Comparison of ENCODE assay signal across 9 mouse cellular contexts in genomic region chr4:118612619-118613018, GRCm38 (mm10). TPM values are rescaled to one million over a fixed set of nuclear protein-coding genes. Genes with fewer than 3 reads are reported as not detected.
A peak's percentile ranks its signal among the peaks of the same experiment; 100 is the strongest.
DNase-seq lines count a peak whose midpoint lies in the region; ATAC-seq and TF ChIP-seq lines count a peak whose summit lies in the region.
"Had no signal": no experiment of that assay in that cellular context is flagged by ENCODE, and none has a peak within 500 bp of the region (broad histone marks: within the 10 kb centered on the region; RNA-seq: fewer than 3 reads in every experiment).

No protein-coding gene starts in this region.

- peak; percentile 80 for TF ChIP-seq CTCF in liver, embryonic 14.5 days (IDR thresholded peaks at IDR 0.05; ENCODE audit: low read depth)
- peak; percentile 61 for TF ChIP-seq CTCF in stomach, postnatal 0 days (IDR thresholded peaks at IDR 0.05; ENCODE audit: low read depth)

- DNase-seq in hindbrain, embryonic 10.5 days (ENCODE audit: low spot score): peak; percentile 46
- peak; percentile 25 for DNase-seq in urinary bladder, postnatal 25 days (ENCODE audit: low spot score)
- no peak for DNase-seq in urinary bladder, adult 2 months (ENCODE audit: low spot score)
- DNase-seq in c-Kit-positive CD71-negative TER-119-negative erythroid progenitor cells, embryonic 14.5 days (ENCODE audit: low read depth): peak; percentile 38
- DNase-seq in liver, embryonic 14.5 days (ENCODE audit: low read depth in 3 of 3, low spot score in 3 of 3): peak in 2 of 3 experiments; percentile 20 to 30
- DNase-seq in stomach, postnatal 0 days (ENCODE audit: low spot score): peak; percentile 29
- no peak for DNase-seq in layer of hippocampus, postnatal 14 days (ENCODE audit: low spot score in 2 of 2)

- H3K4me2 ChIP-seq in hindbrain, embryonic 16.5 days (ENCODE audit: low read length): no peak overlapping the region
- no peak overlapping the region for H3K4me2 ChIP-seq in liver, embryonic 14.5 days (ENCODE audit: low read depth)
- no peak overlapping the region for H3K4me2 ChIP-seq in stomach, postnatal 0 days (replicated peaks; ENCODE audit: low read depth)

- no peak overlapping the region for H3K9ac ChIP-seq in hindbrain, embryonic 16.5 days (ENCODE audit: low read depth, low read length)
- no peak overlapping the region for H3K9ac ChIP-seq in liver, embryonic 14.5 days (replicated peaks)
- H3K9ac ChIP-seq in stomach, postnatal 0 days (ENCODE audit: low read length): no peak overlapping the region

- no peaks in the 10 kb centered on the region for H3K36me3 ChIP-seq in hindbrain, embryonic 10.5 days
- H3K36me3 ChIP-seq in hindbrain, embryonic 16.5 days (ENCODE audit: control insufficient read depth, insufficient read depth, low read length): no peaks in the 10 kb centered on the region
- H3K36me3 ChIP-seq in liver, embryonic 14.5 days (replicated peaks; ENCODE audit: control insufficient read depth, insufficient read depth, low read depth): no peaks in the 10 kb centered on the region
- H3K36me3 ChIP-seq in stomach, postnatal 0 days (ENCODE audit: control insufficient read depth, insufficient read depth, low read length): no peaks in the 10 kb centered on the region

- no peak for ATAC-seq in hindbrain, embryonic 16.5 days
- no peak for ATAC-seq in liver, embryonic 14.5 days (ENCODE audit: insufficient read depth)
- ATAC-seq in stomach, postnatal 0 days (ENCODE audit: low FRiP score, low TSS enrichment): 0 out of 2 replicates have a peak, but pooled peaks have one; percentile 45

- peaks cover 15% of the 10 kb centered on the region for H3K27me3 ChIP-seq in hindbrain, embryonic 10.5 days (ENCODE audit: insufficient read depth, poor library complexity, severe bottlenecking)
- 0 out of 2 replicates have a peak, but pooled peaks cover 2% of the 10 kb centered on the region for H3K27me3 ChIP-seq in hindbrain, embryonic 16.5 days (replicated peaks; ENCODE audit: control insufficient read depth, insufficient read depth, low read length)
- no peaks in the 10 kb centered on the region for H3K27me3 ChIP-seq in liver, embryonic 14.5 days (ENCODE audit: control insufficient read depth, insufficient read depth, low read length)
- no peaks in the 10 kb centered on the region for H3K27me3 ChIP-seq in stomach, postnatal 0 days (ENCODE audit: control insufficient read depth, insufficient read depth, low read length)

- peaks cover 6% of the 10 kb centered on the region; the same call in 1 of the 2 replicates for H3K4me1 ChIP-seq in hindbrain, embryonic 10.5 days (replicated peaks)
- no peaks in the 10 kb centered on the region for H3K4me1 ChIP-seq in hindbrain, embryonic 16.5 days (ENCODE audit: control insufficient read depth, insufficient read depth, low read depth, low read length)
- 0 out of 4 replicates have a peak, but pooled peaks cover 0 to 2% of the 10 kb centered on the region in 2 experiments for H3K4me1 ChIP-seq in liver, embryonic 14.5 days (replicated peaks; ENCODE audit: control insufficient read depth in 2 of 2, insufficient read depth in 2 of 2, low read length in 1 of 2)
- no peaks in the 10 kb centered on the region for H3K4me1 ChIP-seq in stomach, postnatal 0 days (replicated peaks; ENCODE audit: control insufficient read depth, insufficient read depth)

- no peak overlapping the region for H3K27ac ChIP-seq in hindbrain, embryonic 10.5 days
- H3K27ac ChIP-seq in hindbrain, embryonic 16.5 days (ENCODE audit: low read depth, low read length): no peak overlapping the region
- H3K27ac ChIP-seq in liver, embryonic 14.5 days: no peak overlapping the region
- H3K27ac ChIP-seq in stomach, postnatal 0 days (replicated peaks): no peak overlapping the region

- no peak for TF ChIP-seq EP300 in liver, embryonic 14.5 days (IDR thresholded peaks at IDR 0.05; ENCODE audit: low read depth)
- no peak for TF ChIP-seq EP300 in stomach, postnatal 0 days (optimal IDR thresholded peaks at IDR 0.05)

- peaks cover 5% of the 10 kb centered on the region for H3K9me3 ChIP-seq in hindbrain, embryonic 10.5 days
- H3K9me3 ChIP-seq in hindbrain, embryonic 16.5 days (ENCODE audit: control insufficient read depth, low read length): no peaks in the 10 kb centered on the region
- H3K9me3 ChIP-seq in liver, embryonic 14.5 days (ENCODE audit: control insufficient read depth, low read length): no peaks in the 10 kb centered on the region
- no peaks in the 10 kb centered on the region for H3K9me3 ChIP-seq in stomach, postnatal 0 days (ENCODE audit: control insufficient read depth, low read length)

- H3K4me3 ChIP-seq in hindbrain, embryonic 10.5 days: no peak overlapping the region
- no peak overlapping the region for H3K4me3 ChIP-seq in hindbrain, embryonic 16.5 days (ENCODE audit: low read length)
- H3K4me3 ChIP-seq in liver, embryonic 14.5 days (ENCODE audit: insufficient read depth in 1 of 2, low read depth in 2 of 2, low read length in 2 of 2): no peak overlapping the region
- no peak overlapping the region for H3K4me3 ChIP-seq in stomach, postnatal 0 days (ENCODE audit: low read depth, low read length)
- H3K4me3 ChIP-seq: megakaryocyte, embryonic 14.5 days had no signal

- 22% methylated on average over 11 of the region's 11 CpGs for WGBS in hindbrain, embryonic 10.5 days
- WGBS in hindbrain, embryonic 16.5 days: 28% methylated on average over 11 of the region's 11 CpGs
- 17% methylated on average over 11 of the region's 11 CpGs for WGBS in liver, embryonic 14.5 days (ENCODE audit: insufficient replicate concordance)
- WGBS in stomach, postnatal 0 days: 21% methylated on average over 11 of the region's 11 CpGs

RNA-seq across cellular contexts. Expression of gene Cfap57, which starts 8.0 kb away (rescaled TPM):
- 0.71 and 1.3 TPM in 2 replicates for polyA plus RNA-seq in hindbrain, embryonic 10.5 days (2016; fragmentation: Nextera tagmentation; extraction: Ambion mirVana)
- polyA plus RNA-seq in hindbrain, embryonic 16.5 days (2015; fragmentation: Nextera tagmentation; extraction: Ambion mirVana): 2.1 and 2.5 TPM in 2 replicates
- 0.04 and 0.08 TPM in 2 replicates for polyA plus RNA-seq in urinary bladder, adult 2 months (2012; rRNA removed)
- 0.12 and 0.54 TPM in 2 replicates for polyA plus RNA-seq in liver, embryonic 14.5 days (2012; rRNA removed)
- 0.94 and 1.3 TPM in 2 replicates for polyA plus RNA-seq in liver, embryonic 14.5 days (2014; fragmentation: Nextera tagmentation; extraction: Ambion mirVana)
- polyA plus RNA-seq in stomach, postnatal 0 days (2015; fragmentation: Nextera tagmentation; extraction: Ambion mirVana): 1.2 and 1.3 TPM in 2 replicates
- under 1 TPM; 0.76 to 0.99 TPM for total RNA-seq in layer of hippocampus, postnatal 14 days (2021)

RNA-seq across cellular contexts. Expression of gene Ebna1bp2, which starts 8.0 kb away (rescaled TPM):
- polyA plus RNA-seq in hindbrain, embryonic 10.5 days (2016; fragmentation: Nextera tagmentation; extraction: Ambion mirVana): 148 and 192 TPM in 2 replicates
- 83.0 and 91.8 TPM in 2 replicates for polyA plus RNA-seq in hindbrain, embryonic 16.5 days (2015; fragmentation: Nextera tagmentation; extraction: Ambion mirVana)
- 63.4 and 72.6 TPM in 2 replicates for polyA plus RNA-seq in urinary bladder, adult 2 months (2012; rRNA removed)
- 27.7 and 60.2 TPM in 2 replicates for polyA plus RNA-seq in liver, embryonic 14.5 days (2012; rRNA removed)
- polyA plus RNA-seq in liver, embryonic 14.5 days (2014; fragmentation: Nextera tagmentation; extraction: Ambion mirVana): 92.2 and 95.0 TPM in 2 replicates
- 90.4 and 94.5 TPM in 2 replicates for polyA plus RNA-seq in stomach, postnatal 0 days (2015; fragmentation: Nextera tagmentation; extraction: Ambion mirVana)
- total RNA-seq in layer of hippocampus, postnatal 14 days (2021): 10 to 100 TPM; 49.2 to 55.5 TPM

RNA-seq across cellular contexts. Expression of gene Olfr62, which starts 46.1 kb away (rescaled TPM):
- not detected in 2 replicates for polyA plus RNA-seq in hindbrain, embryonic 10.5 days (2016; fragmentation: Nextera tagmentation; extraction: Ambion mirVana)
- polyA plus RNA-seq in hindbrain, embryonic 16.5 days (2015; fragmentation: Nextera tagmentation; extraction: Ambion mirVana): not detected in 2 replicates
- polyA plus RNA-seq in urinary bladder, adult 2 months (2012; rRNA removed): not detected in 2 replicates
- polyA plus RNA-seq in liver, embryonic 14.5 days (2012; rRNA removed): not detected in 2 replicates
- polyA plus RNA-seq in liver, embryonic 14.5 days (2014; fragmentation: Nextera tagmentation; extraction: Ambion mirVana): not detected in 2 replicates
- polyA plus RNA-seq in stomach, postnatal 0 days (2015; fragmentation: Nextera tagmentation; extraction: Ambion mirVana): not detected in 2 replicates
- not detected for total RNA-seq in layer of hippocampus, postnatal 14 days (2021)

Comparison
In these comparisons a context has a peak if more than half of its experiments do, and no peak if none do; other contexts are left out.
1. DNase-seq: peak in hindbrain, embryonic 10.5 days (single experiment), urinary bladder, postnatal 25 days (single experiment), c-Kit-positive CD71-negative TER-119-negative erythroid progenitor cells, embryonic 14.5 days (single experiment), liver, embryonic 14.5 days (2 of 3) and stomach, postnatal 0 days (single experiment); none in urinary bladder, adult 2 months (single experiment) and layer of hippocampus, postnatal 14 days (0 of 2).